Mouse (Mus musculus) left cerebral cortex, postnatal 36 days (tissue): ENCODE measurements around the gene Hspa4l. TPM values are rescaled to one million over a fixed set of nuclear protein-coding genes. Genes with fewer than 3 reads are reported as not detected.

Source experiments
- DNase-seq, 2 experiments: peaks; one replicate each; pipeline ENCODE4 v3.0.0; 2021 to 2022; ENCODE audit warnings: low spot score in 2 of 2, mixed read lengths in 1 of 2
- intact Hi-C: fragments of 180-260 bp; cut with DNase I; formaldehyde crosslinking; loops from one replicate; pipeline ENCODE4 v1.15.1; 2025
- total RNA-seq, 2 experiments: library from RNA; stranded (reverse); gene quantifications; 2 replicates each; pipeline ENCODE4 v1.2.3; 2021

The Hspa4l gene
- total RNA-seq, 2 experiments from 2014 or later = 153 to 164 TPM

DNA sequence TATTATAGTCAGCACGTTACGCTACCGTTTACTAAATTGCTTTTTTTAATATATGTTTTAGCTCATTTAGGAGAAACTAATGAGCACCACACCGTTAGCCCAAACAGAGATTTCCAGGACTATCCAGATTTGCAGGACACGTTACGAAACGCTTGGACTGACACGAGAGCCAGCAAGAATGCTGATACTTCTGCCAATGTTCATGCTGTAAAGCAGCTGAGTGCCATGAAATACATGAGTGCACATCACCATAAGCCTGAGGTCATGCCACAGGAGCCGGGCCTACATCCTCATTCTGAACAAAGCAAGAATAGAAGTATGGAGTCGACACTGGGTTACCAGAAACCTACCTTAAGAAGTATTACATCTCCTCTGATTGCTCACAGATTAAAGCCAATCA lies 64.4 kb downstream of the Hspa4l start:
- intact Hi-C loops = no loop called here
- no peak for DNase-seq

- intact Hi-C loops = no loop called here
- DNase-seq = no peak
These were observed 65.6 kb downstream of the Hspa4l start for GRCm38 (mm10) chr3:40809894-40810293.

GRCm38 (mm10) chr3:40813275-40813674 lies 69.0 kb downstream of the Hspa4l start:
- intact Hi-C loops = no loop called here
- no peak for DNase-seq

GRCm38 (mm10) chr3:40845521-40845920 lies 101.2 kb downstream of the Hspa4l start:
- intact Hi-C loops = loop anchor here (5.0 kb wide), 1 partner anchor 47 kb away; no protein-coding TSS in a partner anchor
- DNase-seq = peak in 1 of 2 experiments; percentile 8

Other genes with a start within 250 kb of the Hspa4l start
- gene Intu, start 213.2 kb upstream of the Hspa4l start, total RNA-seq = 1 to 10 TPM; 6.2 to 7.3 TPM
- gene Slc25a31, start 35.6 kb upstream of the Hspa4l start, total RNA-seq = under 1 TPM in 1 of 2 experiments, not detected in 1; 0.15 TPM
- 1 to 10 TPM; 4.0 to 4.2 TPM for gene Plk4, start 55.5 kb downstream of the Hspa4l start, total RNA-seq
- 10 to 100 TPM; 16.7 to 22.1 TPM for gene Mfsd8, start 102.4 kb downstream of the Hspa4l start, total RNA-seq
- gene Abhd18, start 102.5 kb downstream of the Hspa4l start, total RNA-seq = 10 to 100 TPM; 10.2 to 13.7 TPM
- under 1 TPM in 1 of 2 experiments, not detected in 1; 0.32 TPM for gene 1700034I23Rik, start 158.0 kb downstream of the Hspa4l start, total RNA-seq
- gene Larp1b, start 205.3 kb downstream of the Hspa4l start, total RNA-seq = 10 to 100 TPM; 20.5 to 26.5 TPM